Mouse (Mus musculus): Measurements from ENCODE around the gene Rab22a. TPM values are rescaled to one million over a fixed set of nuclear protein-coding genes. Genes with fewer than 3 reads are reported as not detected.
"Not testable (repeated sequence)": the region's sequence is repeated elsewhere in the genome, so short reads cannot be mapped to it uniquely, and the experiment has no call there.

Rab22a gene
- polyA plus RNA-seq, 1 experiment = 11.8 TPM

DNA sequence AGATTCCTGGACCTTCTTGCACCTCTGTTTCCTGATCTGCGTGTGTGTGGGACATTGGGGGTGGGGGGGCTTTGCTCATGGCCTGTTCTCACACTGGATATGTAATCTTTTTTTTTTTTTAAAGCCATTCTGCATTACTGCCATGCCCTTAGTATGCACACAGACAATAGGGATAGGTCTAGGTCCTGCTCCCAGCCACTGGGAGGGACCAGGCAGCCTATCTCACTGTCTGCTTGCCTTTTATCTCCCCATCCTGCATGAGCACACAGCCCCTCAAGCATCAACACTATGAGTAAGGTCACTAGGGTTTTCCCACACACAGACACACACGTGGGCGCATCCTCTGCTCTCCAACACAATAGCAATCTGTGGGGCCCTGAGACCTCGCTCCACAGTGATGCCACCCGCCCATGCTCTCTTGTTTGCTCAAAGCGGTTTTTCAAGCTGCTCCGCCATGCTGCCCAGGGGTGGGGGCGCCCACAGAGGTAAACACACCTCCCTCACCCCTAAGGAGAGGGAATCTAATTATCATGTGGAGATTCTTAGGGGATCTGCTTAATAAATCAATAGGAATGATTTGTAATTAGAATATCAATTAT, 55.2 kb downstream of the Rab22a start:
- H3K4me3 ChIP-seq (ENCODE audit: insufficient read depth, poor library complexity, severe bottlenecking) = no peak overlapping the region
- no peaks in the 10 kb centered on the region for H3K27me3 ChIP-seq (ENCODE audit: control insufficient read depth, insufficient read depth, insufficient read length)
- H3K79me2 ChIP-seq (ENCODE audit: control insufficient read depth, insufficient read depth) = no peaks in the 10 kb centered on the region
- no peaks in the 10 kb centered on the region for H3K36me3 ChIP-seq (ENCODE audit: control insufficient read depth, insufficient read depth)
- H3K79me3 ChIP-seq (ENCODE audit: low read depth) = no peaks in the 10 kb centered on the region
- TF ChIP-seq MYOD1 (IDR thresholded peaks at IDR 0.05; ENCODE audit: control insufficient read depth, insufficient read length, low read depth) (no peak), USF1 (IDR thresholded peaks at IDR 0.05; ENCODE audit: low read depth) (no peak), CTCF (IDR thresholded peaks at IDR 0.05; ENCODE audit: control insufficient read depth, insufficient read depth, insufficient read length) (no peak), FOSL1 (IDR thresholded peaks at IDR 0.05; ENCODE audit: insufficient read depth, low read length, poor library complexity, severe bottlenecking) (no peak), MAX (IDR thresholded peaks at IDR 0.05) (no peak), CEBPB (IDR thresholded peaks at IDR 0.05; ENCODE audit: low read depth) (no peak), MYOG (IDR thresholded peaks at IDR 0.05; ENCODE audit: control insufficient read depth, extremely low read depth, insufficient read length) (no peak)
- no peak overlapping the region for H3ac ChIP-seq (ENCODE audit: control insufficient read depth, insufficient read length, low read depth)

DNA sequence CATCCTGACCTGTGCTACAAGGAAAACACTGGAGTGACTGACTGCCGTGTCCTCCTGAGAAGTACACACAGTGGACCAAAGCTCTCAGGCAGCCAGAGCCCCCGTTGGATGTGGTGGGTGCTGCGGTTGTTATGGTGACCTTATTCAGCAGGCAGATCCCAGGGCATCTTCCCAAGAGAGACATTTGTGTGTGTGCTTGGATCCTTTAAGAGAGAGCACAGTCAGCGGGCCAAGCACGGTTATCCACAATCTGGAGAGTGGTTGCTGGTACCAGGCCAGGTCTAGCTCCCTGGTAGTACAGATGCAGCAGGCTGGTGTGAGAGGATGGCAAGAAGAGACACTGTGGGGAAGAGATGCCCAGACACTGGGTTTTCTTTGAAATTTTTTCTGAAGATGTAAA, 57.4 kb downstream of the Rab22a start:
- Histone ChIP-seq H3K4me3 (ENCODE audit: insufficient read depth, poor library complexity, severe bottlenecking) (no peak overlapping the region), H3K27me3 (ENCODE audit: control insufficient read depth, insufficient read depth, insufficient read length) (no peaks in the 10 kb centered on the region), H3ac (ENCODE audit: control insufficient read depth, insufficient read length, low read depth) (no peak overlapping the region), H3K36me3 (ENCODE audit: control insufficient read depth, insufficient read depth) (no peaks in the 10 kb centered on the region), H3K79me2 (ENCODE audit: control insufficient read depth, insufficient read depth) (no peaks in the 10 kb centered on the region), H3K79me3 (ENCODE audit: low read depth) (no peaks in the 10 kb centered on the region)
- no peak for TF ChIP-seq MYOD1 (IDR thresholded peaks at IDR 0.05; ENCODE audit: control insufficient read depth, insufficient read length, low read depth)
- TF ChIP-seq MAX (IDR thresholded peaks at IDR 0.05) = no peak
- TF ChIP-seq CTCF (IDR thresholded peaks at IDR 0.05; ENCODE audit: control insufficient read depth, insufficient read depth, insufficient read length) = no peak
- no peak for TF ChIP-seq FOSL1 (IDR thresholded peaks at IDR 0.05; ENCODE audit: insufficient read depth, low read length, poor library complexity, severe bottlenecking)
- no peak for TF ChIP-seq USF1 (IDR thresholded peaks at IDR 0.05; ENCODE audit: low read depth)
- TF ChIP-seq MYOG (IDR thresholded peaks at IDR 0.05; ENCODE audit: control insufficient read depth, extremely low read depth, insufficient read length) = no peak
- TF ChIP-seq CEBPB (IDR thresholded peaks at IDR 0.05; ENCODE audit: low read depth) = no peak

DNA sequence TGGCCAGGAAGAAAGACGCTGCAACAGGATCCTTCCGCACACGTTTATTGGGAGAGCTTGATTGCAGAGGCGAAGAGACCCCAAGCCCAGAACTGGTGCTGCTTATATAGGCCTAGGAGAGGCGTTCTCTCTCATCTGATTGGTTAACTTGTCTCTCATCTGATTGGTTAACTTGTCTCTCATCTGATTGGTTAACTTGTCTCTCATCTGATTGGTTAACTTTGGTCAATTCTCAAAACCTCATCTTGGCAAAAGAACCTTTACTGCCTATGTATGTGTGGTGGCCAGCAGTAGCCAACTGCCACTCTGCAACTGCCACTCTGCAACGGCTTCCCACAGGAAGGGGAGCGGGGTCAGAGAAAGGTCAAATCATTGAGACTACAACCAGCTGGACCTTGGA, 59.6 kb downstream of the Rab22a start, which contains the start of gene 1700010B08Rik:
Gene 1700010B08Rik (plus strand): TSS at position 301 of the 400 bp plus-strand sequence.
- H3ac ChIP-seq (ENCODE audit: control insufficient read depth, insufficient read length, low read depth); H3K4me3 ChIP-seq (ENCODE audit: insufficient read depth, poor library complexity, severe bottlenecking): not testable (repeated sequence)

DNA sequence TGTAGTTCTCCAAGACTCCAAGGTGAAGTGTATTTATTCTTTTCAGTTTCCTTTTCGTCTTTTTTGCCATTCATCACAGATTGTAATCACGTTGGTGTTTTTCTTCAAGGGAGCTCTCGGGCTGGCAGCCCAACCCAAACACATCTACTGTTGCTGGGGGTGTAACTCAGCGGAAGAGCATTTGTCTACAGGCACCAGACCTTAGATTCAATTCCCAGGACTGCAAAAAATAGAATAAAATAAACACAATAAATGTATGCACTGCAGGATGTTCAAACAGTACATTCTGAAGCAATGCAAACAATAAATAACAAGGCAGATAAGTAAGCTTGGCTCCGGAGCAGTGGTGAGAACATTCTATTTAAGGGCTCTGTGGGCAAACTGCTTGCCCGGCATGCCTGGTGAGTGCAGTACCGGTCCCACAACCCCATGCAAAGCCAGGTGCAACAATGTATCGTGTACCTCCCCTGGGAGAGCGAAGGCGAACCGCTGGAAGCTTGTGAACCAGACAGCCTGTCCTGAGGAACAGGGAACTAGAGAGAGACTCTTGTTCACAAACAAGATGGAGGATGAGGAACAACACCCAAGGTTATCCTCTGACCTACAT, 62.8 kb downstream of the Rab22a start:
- no peaks in the 10 kb centered on the region for H3K79me2 ChIP-seq (ENCODE audit: control insufficient read depth, insufficient read depth)
- H3K27me3 ChIP-seq (ENCODE audit: control insufficient read depth, insufficient read depth, insufficient read length) = no peaks in the 10 kb centered on the region
- H3ac ChIP-seq (ENCODE audit: control insufficient read depth, insufficient read length, low read depth) = no peak overlapping the region
- H3K4me3 ChIP-seq (ENCODE audit: insufficient read depth, poor library complexity, severe bottlenecking) = no peak overlapping the region
- no peaks in the 10 kb centered on the region for H3K79me3 ChIP-seq (ENCODE audit: low read depth)
- H3K36me3 ChIP-seq (ENCODE audit: control insufficient read depth, insufficient read depth) = no peaks in the 10 kb centered on the region
- TF ChIP-seq MYOD1 (IDR thresholded peaks at IDR 0.05; ENCODE audit: control insufficient read depth, insufficient read length, low read depth) = no peak
- no peak for TF ChIP-seq CEBPB (IDR thresholded peaks at IDR 0.05; ENCODE audit: low read depth)
- TF ChIP-seq FOSL1 (IDR thresholded peaks at IDR 0.05; ENCODE audit: insufficient read depth, low read length, poor library complexity, severe bottlenecking) = no peak
- no peak for TF ChIP-seq CTCF (IDR thresholded peaks at IDR 0.05; ENCODE audit: control insufficient read depth, insufficient read depth, insufficient read length)
- TF ChIP-seq USF1 (IDR thresholded peaks at IDR 0.05; ENCODE audit: low read depth) = no peak
- no peak for TF ChIP-seq MAX (IDR thresholded peaks at IDR 0.05)
- TF ChIP-seq MYOG (IDR thresholded peaks at IDR 0.05; ENCODE audit: control insufficient read depth, extremely low read depth, insufficient read length) = no peak

More for the DNA sequence above, 59.6 kb downstream of the Rab22a start, which contains the start of gene 1700010B08Rik:
- H3K27me3 ChIP-seq (ENCODE audit: control insufficient read depth, insufficient read depth, insufficient read length); H3K79me2 ChIP-seq (ENCODE audit: control insufficient read depth, insufficient read depth); H3K79me3 ChIP-seq (ENCODE audit: low read depth); H3K36me3 ChIP-seq (ENCODE audit: control insufficient read depth, insufficient read depth): not testable (repeated sequence)

DNA sequence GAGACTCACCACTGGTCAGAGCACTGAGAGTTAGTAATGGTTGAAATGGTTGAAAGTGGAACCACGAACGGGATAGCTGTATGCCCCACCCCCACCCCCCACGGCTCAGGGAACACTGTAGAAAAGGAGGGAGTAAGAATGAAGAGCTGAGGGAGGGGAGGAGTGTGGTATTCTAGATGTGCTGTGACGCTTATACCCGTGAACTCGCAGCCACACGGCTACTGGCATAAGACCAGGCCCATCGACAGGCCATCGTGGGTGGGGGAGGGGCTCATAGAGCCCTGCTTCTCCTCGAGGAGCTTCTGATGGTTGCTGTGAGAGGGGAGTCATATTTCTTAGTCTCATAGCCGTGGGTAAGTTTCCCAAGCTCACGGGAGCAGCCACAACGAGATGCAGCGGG, 64.8 kb downstream of the Rab22a start:
- no peaks in the 10 kb centered on the region for H3K79me3 ChIP-seq (ENCODE audit: low read depth)
- no peaks in the 10 kb centered on the region for H3K36me3 ChIP-seq (ENCODE audit: control insufficient read depth, insufficient read depth)
- no peak for TF ChIP-seq MAX (IDR thresholded peaks at IDR 0.05)
- TF ChIP-seq FOSL1 (IDR thresholded peaks at IDR 0.05; ENCODE audit: insufficient read depth, low read length, poor library complexity, severe bottlenecking) = no peak
- TF ChIP-seq CEBPB (IDR thresholded peaks at IDR 0.05; ENCODE audit: low read depth) = no peak
- TF ChIP-seq MYOG (IDR thresholded peaks at IDR 0.05; ENCODE audit: control insufficient read depth, extremely low read depth, insufficient read length) = no peak
- no peak for TF ChIP-seq CTCF (IDR thresholded peaks at IDR 0.05; ENCODE audit: control insufficient read depth, insufficient read depth, insufficient read length)
- TF ChIP-seq MYOD1 (IDR thresholded peaks at IDR 0.05; ENCODE audit: control insufficient read depth, insufficient read length, low read depth) = no peak
- TF ChIP-seq USF1 (IDR thresholded peaks at IDR 0.05; ENCODE audit: low read depth) = no peak
- H3ac ChIP-seq (ENCODE audit: control insufficient read depth, insufficient read length, low read depth) = no peak overlapping the region
- no peaks in the 10 kb centered on the region for H3K27me3 ChIP-seq (ENCODE audit: control insufficient read depth, insufficient read depth, insufficient read length)
- H3K4me3 ChIP-seq (ENCODE audit: insufficient read depth, poor library complexity, severe bottlenecking) = no peak overlapping the region
- H3K79me2 ChIP-seq (ENCODE audit: control insufficient read depth, insufficient read depth) = no peaks in the 10 kb centered on the region

Measured in C2C12 (cell line).